Mouse (Mus musculus): ENCODE results near the gene Igfbp6.

Igfbp6 gene

GRCm38 (mm10) chr15:102144274-102144711, at the start of gene Igfbp6:
Gene Igfbp6 (plus strand): TSS chr15:102144362.
- no peak for DNase-seq

GRCm38 (mm10) chr15:102094988-102095387, 49.2 kb upstream of the Igfbp6 start:
- DNase-seq: no peak

- DNase-seq: no peak
These were observed 46.8 kb upstream of the Igfbp6 start for GRCm38 (mm10) chr15:102097147-102097915.

GRCm38 (mm10) chr15:102097991-102098555, 46.1 kb upstream of the Igfbp6 start:
- DNase-seq: no peak

- no peak for DNase-seq
These were observed 44.9 kb upstream of the Igfbp6 start for GRCm38 (mm10) chr15:102099260-102099659.

GRCm38 (mm10) chr15:102099771-102100160, 44.4 kb upstream of the Igfbp6 start:
- no peak for DNase-seq

GRCm38 (mm10) chr15:102100161-102100981, 43.8 kb upstream of the Igfbp6 start, which contains the start of gene Tns2:
Gene Tns2 (plus strand): TSS chr15:102100413.
- peak; percentile 72 to 74 for DNase-seq

- DNase-seq: no peak
These were observed 43.0 kb upstream of the Igfbp6 start for GRCm38 (mm10) chr15:102100996-102101671.

GRCm38 (mm10) chr15:102101672-102102541, 42.3 kb upstream of the Igfbp6 start:
- DNase-seq: no peak

- no peak for DNase-seq
These were observed 41.5 kb upstream of the Igfbp6 start for GRCm38 (mm10) chr15:102102548-102103121.

GRCm38 (mm10) chr15:102103371-102103946, 40.7 kb upstream of the Igfbp6 start:
- no peak for DNase-seq

GRCm38 (mm10) chr15:102103947-102104555, 40.1 kb upstream of the Igfbp6 start:
- DNase-seq: no peak

GRCm38 (mm10) chr15:102105360-102105759, 38.8 kb upstream of the Igfbp6 start:
- DNase-seq: no peak

GRCm38 (mm10) chr15:102105764-102106730, 38.1 kb upstream of the Igfbp6 start:
- DNase-seq: peak; percentile 58 to 70

GRCm38 (mm10) chr15:102106754-102107456, 37.3 kb upstream of the Igfbp6 start:
- no peak for DNase-seq

GRCm38 (mm10) chr15:102107689-102108573, 36.2 kb upstream of the Igfbp6 start:
- DNase-seq: peak; percentile 60 to 69
